Mouse (Mus musculus): Measurements from ENCODE around the gene Polr2g. TPM values are rescaled to one million over a fixed set of nuclear protein-coding genes. Genes with fewer than 3 reads are reported as not detected.
"Not testable (repeated sequence)": the region's sequence is repeated elsewhere in the genome, so short reads cannot be mapped to it uniquely, and the experiment has no call there.

Polr2g gene
- 149 and 152 TPM in 2 replicates for polyA plus RNA-seq (2015; fragmentation: Nextera tagmentation; extraction: Ambion mirVana)

DNA sequence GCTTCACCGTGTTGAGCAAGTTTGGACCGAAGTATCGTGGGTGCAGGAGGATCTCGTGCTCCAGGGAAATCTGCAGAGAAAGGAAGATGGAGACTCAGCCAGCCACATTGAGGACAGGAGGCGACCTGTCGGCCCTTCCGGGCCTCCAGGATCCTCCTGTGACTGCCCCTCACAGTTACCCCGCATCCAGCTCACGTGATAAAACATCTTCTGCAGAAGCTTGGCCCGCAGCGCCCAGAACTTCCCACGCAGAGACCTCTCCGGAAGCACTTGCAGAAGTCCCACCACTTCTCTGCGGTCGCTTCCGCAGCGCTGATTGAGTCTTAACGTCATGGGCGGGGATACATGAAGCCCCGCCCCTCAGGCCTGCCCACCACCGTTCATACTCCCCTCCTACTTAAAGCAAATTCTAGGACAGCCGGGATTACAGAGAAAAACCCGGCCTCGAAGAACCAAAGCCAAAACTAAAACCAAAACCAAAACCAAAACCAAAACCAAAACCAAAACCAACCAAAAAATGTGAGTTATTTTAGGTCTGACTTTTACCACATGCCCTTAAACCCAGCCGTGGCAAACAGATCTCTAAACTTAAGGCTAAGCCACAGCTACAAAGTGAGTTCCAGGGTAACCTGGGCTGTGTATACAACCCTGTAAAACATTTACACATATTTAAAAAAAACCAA lies at the start of gene Polr2g:
Gene Polr2g (minus strand): TSS at position 314 of the 683 bp plus-strand sequence.
- H3K4me1 ChIP-seq: peaks cover 20% of the 10 kb centered on the region
- peak; percentile 77 for ATAC-seq (ENCODE audit: insufficient number of reproducible peaks, low FRiP score, low TSS enrichment, low read depth)
- under 1% methylated on average over 25 of the region's 25 CpGs for WGBS

DNA sequence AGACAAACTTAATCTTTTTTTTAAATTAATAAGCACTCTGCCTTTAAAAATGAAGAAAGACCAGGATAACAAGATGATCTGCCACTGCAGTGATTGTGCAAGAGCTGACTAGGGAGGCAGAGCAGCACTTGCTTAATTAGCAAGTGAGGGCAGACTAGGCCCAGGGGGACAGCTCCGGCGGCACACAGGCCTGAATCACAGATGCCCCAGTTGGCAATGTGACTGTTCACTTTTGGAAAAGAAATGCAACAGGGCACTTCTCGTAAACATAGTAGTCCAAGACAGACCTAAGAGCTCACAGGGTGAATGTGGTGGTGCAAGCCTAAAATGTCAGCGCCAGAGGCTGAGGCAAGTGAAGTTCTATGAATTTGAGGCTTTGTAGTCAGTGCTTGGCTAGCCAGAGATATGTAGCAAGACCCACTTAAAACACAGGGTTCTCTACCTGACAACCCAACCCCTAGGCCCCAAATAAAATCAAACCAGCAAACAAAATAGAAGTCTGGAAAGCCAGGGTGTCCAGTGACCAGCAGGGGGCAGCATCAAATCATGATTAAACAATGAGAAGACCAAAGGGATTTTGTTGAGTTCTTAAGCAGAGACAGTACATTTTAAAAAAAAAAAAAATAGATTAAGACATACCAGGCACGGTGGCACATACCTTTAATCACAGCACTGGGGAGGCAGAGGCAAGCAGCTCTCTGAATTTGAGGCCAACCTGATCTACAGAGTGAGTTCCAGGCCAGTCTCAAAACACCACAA lies 46.2 kb upstream of the Polr2g start:
- Histone ChIP-seq H3K27ac (peak overlapping the region; percentile 35; the same call in 1 of the 2 replicates), H3K9me3 (no peaks in the 10 kb centered on the region), H3K4me1 (peaks cover 17% of the 10 kb centered on the region), H3K4me3 (no peak overlapping the region), H3K4me2 (no peak overlapping the region), H3K36me3 (peaks cover 46% of the 10 kb centered on the region), H3K9ac (no peak overlapping the region), H3K27me3 (no peaks in the 10 kb centered on the region)
- 55% methylated on average over 5 of the region's 5 CpGs for WGBS
- no peak for ATAC-seq (ENCODE audit: insufficient number of reproducible peaks, low FRiP score, low TSS enrichment, low read depth)

More for the DNA sequence above, at the start of gene Polr2g:
- Histone ChIP-seq H3K27ac (peak within 1 kb of the TSS; percentile 75), H3K4me2 (peak within 1 kb of the TSS; percentile 67), H3K27me3 (no peaks in the 10 kb centered on the region), H3K9me3 (no peaks in the 10 kb centered on the region), H3K9ac (peak within 1 kb of the TSS; percentile 64), H3K4me3 (peak within 1 kb of the TSS; percentile 58), H3K36me3 (peaks cover 26% of the 10 kb centered on the region)

GRCm38 (mm10) chr19:8842961-8843360 lies 44.6 kb upstream of the Polr2g start:
- Histone ChIP-seq H3K4me1 (peaks cover 32% of the 10 kb centered on the region), H3K27me3 (no peaks in the 10 kb centered on the region), H3K9me3 (no peaks in the 10 kb centered on the region), H3K36me3 (peaks cover 40% of the 10 kb centered on the region), H3K4me3 (no peak overlapping the region), H3K4me2 (no peak overlapping the region), H3K9ac (no peak overlapping the region), H3K27ac (no peak overlapping the region)
- ATAC-seq (ENCODE audit: insufficient number of reproducible peaks, low FRiP score, low TSS enrichment, low read depth): no peak
- 79% methylated on average over 6 of the region's 6 CpGs for WGBS

DNA sequence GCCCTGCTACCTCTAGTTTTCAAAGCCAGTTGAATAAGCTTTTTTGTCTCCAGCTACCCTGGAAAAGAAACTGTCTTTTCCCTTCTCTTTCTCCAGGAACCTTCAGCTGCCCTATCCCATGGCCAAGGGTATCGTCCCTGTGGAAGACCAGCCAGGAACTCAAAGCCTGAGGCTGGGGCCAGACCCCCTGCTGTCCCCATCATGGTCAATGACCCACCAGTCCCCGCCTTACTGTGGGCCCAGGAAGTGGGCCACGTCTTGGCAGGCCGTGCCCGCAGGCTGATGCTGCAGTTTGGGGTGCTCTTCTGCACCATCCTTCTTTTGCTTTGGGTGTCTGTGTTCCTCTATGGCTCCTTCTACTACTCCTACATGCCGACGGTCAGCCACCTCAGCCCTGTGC lies 42.6 kb upstream of the Polr2g start:
- Histone ChIP-seq H3K27ac (no peak overlapping the region), H3K4me2 (peak overlapping the region; percentile 61), H3K4me3 (peak overlapping the region; percentile 43), H3K36me3 (peaks cover 21% of the 10 kb centered on the region), H3K27me3 (no peaks in the 10 kb centered on the region), H3K4me1 (peaks cover 32% of the 10 kb centered on the region), H3K9me3 (no peaks in the 10 kb centered on the region), H3K9ac (no peak overlapping the region)
- ATAC-seq (ENCODE audit: insufficient number of reproducible peaks, low FRiP score, low TSS enrichment, low read depth): no peak
- WGBS: 87% methylated on average over 7 of the region's 7 CpGs

DNA sequence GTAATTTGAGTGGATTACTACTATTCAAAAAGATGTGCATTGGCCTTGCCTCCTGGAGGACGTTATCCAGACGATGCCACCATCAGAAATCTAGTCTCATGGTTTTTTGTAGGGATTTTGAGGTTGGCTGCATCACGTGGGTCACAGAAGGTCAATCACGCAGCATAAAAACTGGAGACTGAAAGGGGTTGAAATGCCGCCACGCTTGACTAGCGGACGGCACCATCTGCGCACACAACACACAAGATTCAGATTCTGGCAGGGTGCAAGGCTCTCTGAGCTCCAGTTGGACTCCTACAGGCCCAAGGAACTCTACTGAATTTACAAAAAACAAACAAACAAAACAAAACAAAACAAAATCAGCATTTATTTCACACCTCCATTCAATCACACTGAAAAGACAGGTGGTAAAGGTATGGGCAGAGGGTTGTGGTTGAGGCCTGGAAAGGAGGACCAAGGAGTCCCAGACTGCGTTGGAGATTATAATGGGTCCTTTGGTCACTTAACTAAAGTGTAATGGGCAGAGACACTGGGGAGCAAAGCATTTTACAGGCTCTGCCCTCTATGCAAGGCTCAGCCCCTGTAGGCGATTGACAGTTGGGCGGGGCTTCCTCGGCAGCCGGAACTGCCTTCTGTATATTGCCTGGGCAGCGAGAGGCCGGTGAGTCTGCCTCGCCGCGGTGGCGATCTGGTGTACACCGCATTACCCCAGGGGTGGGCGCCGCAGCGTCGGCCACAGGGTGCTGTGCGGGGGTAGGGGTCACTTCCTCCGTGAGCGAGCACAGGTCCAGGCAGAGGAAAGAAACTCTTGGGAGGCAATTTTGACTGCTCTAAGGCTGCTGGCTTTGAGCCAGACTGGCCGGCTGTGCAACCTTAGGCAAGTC lies 41.8 kb upstream of the Polr2g start:
- ATAC-seq (ENCODE audit: insufficient number of reproducible peaks, low FRiP score, low TSS enrichment, low read depth): no peak
- WGBS: 24% methylated on average over 29 of the region's 29 CpGs
- no peak overlapping the region for H3K27ac ChIP-seq

GRCm38 (mm10) chr19:8839103-8839907 lies 40.9 kb upstream of the Polr2g start, which contains the start of gene Gng3:
Gng3 (minus strand) TSS chr19:8839194.
- Histone ChIP-seq H3K4me1 (peaks cover 32% of the 10 kb centered on the region), H3K9me3 (no peaks in the 10 kb centered on the region), H3K9ac (0 out of 2 replicates have a peak within 1 kb of the TSS, but pooled peaks have one; percentile 64), H3K4me3 (peak within 1 kb of the TSS; percentile 57), H3K27me3 (no peaks in the 10 kb centered on the region), H3K4me2 (peak within 1 kb of the TSS; percentile 80), H3K27ac (peak within 1 kb of the TSS; percentile 98), H3K36me3 (peaks cover 23% of the 10 kb centered on the region)
- WGBS: 59% methylated on average over 11 of the region's 11 CpGs
- no peak for ATAC-seq (ENCODE audit: insufficient number of reproducible peaks, low FRiP score, low TSS enrichment, low read depth)

More for the DNA sequence above, 41.8 kb upstream of the Polr2g start:
- H3K4me2 ChIP-seq: peak overlapping the region; percentile 61
- H3K9ac ChIP-seq: peak overlapping the region; percentile 39; the same call in 1 of the 2 replicates
- peaks cover 17% of the 10 kb centered on the region for H3K36me3 ChIP-seq
- peak overlapping the region; percentile 43 for H3K4me3 ChIP-seq
- H3K9me3 ChIP-seq: no peaks in the 10 kb centered on the region
- H3K27me3 ChIP-seq: no peaks in the 10 kb centered on the region
- peaks cover 32% of the 10 kb centered on the region for H3K4me1 ChIP-seq

- Histone ChIP-seq H3K4me2 (peak overlapping the region; percentile 80), H3K4me1 (peaks cover 32% of the 10 kb centered on the region), H3K9ac (peak overlapping the region; percentile 64; the same call in 1 of the 2 replicates), H3K9me3 (no peaks in the 10 kb centered on the region), H3K27me3 (no peaks in the 10 kb centered on the region), H3K4me3 (peak overlapping the region; percentile 57), H3K27ac (peak overlapping the region; percentile 98), H3K36me3 (peaks cover 34% of the 10 kb centered on the region)
- WGBS: 19% methylated on average over 15 of the region's 15 CpGs
- no peak for ATAC-seq (ENCODE audit: insufficient number of reproducible peaks, low FRiP score, low TSS enrichment, low read depth)
Observed at GRCm38 (mm10) chr19:8838041-8838730, 39.8 kb upstream of the Polr2g start.

GRCm38 (mm10) chr19:8837251-8837791 lies 38.9 kb upstream of the Polr2g start, which contains the start of gene Bscl2:
Bscl2 (plus strand) TSS chr19:8837467.
- Histone ChIP-seq H3K36me3 (peaks cover 35% of the 10 kb centered on the region), H3K4me3 (peak within 1 kb of the TSS; percentile 57), H3K4me2 (peak within 1 kb of the TSS; percentile 80), H3K27ac (peak within 1 kb of the TSS; percentile 98), H3K27me3 (no peaks in the 10 kb centered on the region), H3K4me1 (peaks cover 32% of the 10 kb centered on the region), H3K9me3 (no peaks in the 10 kb centered on the region), H3K9ac (peak within 1 kb of the TSS; percentile 64)
- peak; percentile 77 for ATAC-seq (ENCODE audit: insufficient number of reproducible peaks, low FRiP score, low TSS enrichment, low read depth)
- WGBS: 1% methylated on average over 36 of the region's 38 CpGs

GRCm38 (mm10) chr19:8836327-8836726 lies 38.0 kb upstream of the Polr2g start:
- H3K36me3 ChIP-seq: peaks cover 45% of the 10 kb centered on the region
- not testable (repeated sequence) for ATAC-seq (ENCODE audit: insufficient number of reproducible peaks, low FRiP score, low TSS enrichment, low read depth); H3K4me2 ChIP-seq; H3K9me3 ChIP-seq; H3K4me3 ChIP-seq; H3K27me3 ChIP-seq; H3K9ac ChIP-seq
- H3K27ac ChIP-seq: peak overlapping the region; percentile 98; the same call in 1 of the 2 replicates
- peaks cover 30% of the 10 kb centered on the region for H3K4me1 ChIP-seq
- 93% methylated on average over 10 of the region's 10 CpGs for WGBS

DNA sequence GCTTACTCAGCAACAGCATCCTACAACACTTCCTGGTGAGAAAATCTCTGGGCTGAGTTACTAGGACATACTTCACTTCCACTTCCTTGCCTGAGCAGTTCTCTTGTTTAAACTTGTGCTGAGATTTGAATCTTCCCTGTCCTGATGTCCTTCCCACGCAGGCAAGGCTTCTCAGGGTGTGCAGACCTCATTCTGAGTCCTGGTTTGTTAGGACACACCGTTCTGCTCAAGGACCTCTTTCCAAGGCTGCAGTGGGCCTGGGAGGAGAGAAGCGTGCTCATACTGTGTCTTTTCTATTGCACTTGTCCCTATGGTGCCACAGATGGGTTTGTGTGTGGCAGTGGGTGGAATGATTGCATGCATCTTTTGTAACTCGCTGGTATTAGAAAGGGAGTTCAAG lies 34.6 kb upstream of the Polr2g start:
- Histone ChIP-seq H3K4me1 (no peaks in the 10 kb centered on the region), H3K36me3 (peaks cover 73% of the 10 kb centered on the region), H3K27ac (no peak overlapping the region), H3K9ac (no peak overlapping the region), H3K27me3 (no peaks in the 10 kb centered on the region), H3K4me3 (no peak overlapping the region), H3K4me2 (no peak overlapping the region), H3K9me3 (no peaks in the 10 kb centered on the region)
- no peak for ATAC-seq (ENCODE audit: insufficient number of reproducible peaks, low FRiP score, low TSS enrichment, low read depth)
- WGBS: 89% methylated on average over 4 of the region's 4 CpGs
